Mouse (Mus musculus) intestine, embryonic 16.5 days (tissue): ENCODE results near the gene Pgf. TPM values are rescaled to one million over a fixed set of nuclear protein-coding genes. Genes with fewer than 3 reads are reported as not detected.

ENCODE experiments used
- ATAC-seq: fragments of 200-750 bp; cut with Nextera tagmentation; 2 replicates; pipeline ENCODE4 v1.8.0; 2017; ENCODE audit warnings: moderate TSS enrichment, moderate library complexity
- H3K27ac ChIP-seq: fragments of 300-500 bp; sonication (generic); 2 replicates; pipeline ENCODE4 v1.5.1; 2014; ENCODE audit warnings: mild to moderate bottlenecking, low read length
- H3K27me3 ChIP-seq: fragments of 300-500 bp; sonication (generic); replicated peaks from 2 replicates; pipeline ENCODE4 v1.6.1; 2014; ENCODE audit warnings: low read length, control low read depth, mixed read lengths; ENCODE audit not compliant: control insufficient read depth, insufficient read depth
- H3K36me3 ChIP-seq: fragments of 300-500 bp; sonication (generic); 2 replicates; pipeline ENCODE4 v1.6.1; 2014; ENCODE audit warnings: low read length, control low read depth; ENCODE audit not compliant: control insufficient read depth, insufficient read depth
- H3K4me1 ChIP-seq: fragments of 300-500 bp; sonication (generic); 2 replicates; pipeline ENCODE4 v1.6.1; 2014; ENCODE audit warnings: low read length, control low read depth, mixed read lengths; ENCODE audit not compliant: control insufficient read depth, insufficient read depth
- H3K4me2 ChIP-seq: fragments of 300-500 bp; sonication (generic); 2 replicates; pipeline ENCODE4 v1.6.1; 2014; ENCODE audit warnings: low read depth, low read length, control low read depth
- H3K4me3 ChIP-seq: fragments of 300-500 bp; sonication (generic); 2 replicates; pipeline ENCODE4 v1.5.1; 2014; ENCODE audit warnings: mild to moderate bottlenecking, low read length
- H3K9ac ChIP-seq: fragments of 300-500 bp; sonication (generic); 2 replicates; pipeline ENCODE4 v1.6.1; 2014; ENCODE audit warnings: low read depth, low read length
- H3K9me3 ChIP-seq: fragments of 300-500 bp; sonication (generic); 2 replicates; pipeline ENCODE4 v1.6.1; 2016; ENCODE audit warnings: low read length, control low read depth; ENCODE audit not compliant: control insufficient read depth
- WGBS: fragments of 180-500 bp; shearing (Covaris S2); extraction: QIAGEN DNeasy Blood & Tissue Kit; methylation state at CpG from one replicate; pipeline ENCODE4 v1.1.7; 2014; 5-methylcytosine and 5-hydroxymethylcytosine counted together
- polyA plus RNA-seq: library from polyadenylated mRNA; unstranded; fragments of >200 nt; fragmentation: Nextera tagmentation; extraction: Ambion mirVana; gene quantifications from 2 replicates; pipeline ENCODE4 v1.2.1, GENCODE M21; 2015

Pgf gene
- polyA plus RNA-seq, 1 experiment from 2014 or later = 12.4 TPM

- Histone ChIP-seq H3K4me2 (no peak overlapping the region), H3K27me3 (no peaks in the 10 kb centered on the region)
Observed at GRCm38 (mm10) chr12:85182345-85182643, 4.7 kb upstream of the Pgf start.

GRCm38 (mm10) chr12:85181475-85182344, 4.1 kb upstream of the Pgf start:
- Histone ChIP-seq H3K4me2 (no peak overlapping the region), H3K9me3 (no peaks in the 10 kb centered on the region), H3K36me3 (no peaks in the 10 kb centered on the region), H3K27ac (no peak overlapping the region), H3K4me3 (no peak overlapping the region), H3K4me1 (peaks cover 17% of the 10 kb centered on the region), H3K27me3 (no peaks in the 10 kb centered on the region), H3K9ac (no peak overlapping the region)
- no peak for ATAC-seq
- WGBS = 28% methylated on average over 17 of the region's 17 CpGs

More at GRCm38 (mm10) chr12:85182345-85182643, 4.7 kb upstream of the Pgf start:
- 21% methylated on average over 8 of the region's 8 CpGs for WGBS
- 0 out of 2 replicates have a peak, but pooled peaks have one; percentile 16 for ATAC-seq
- Histone ChIP-seq H3K9me3 (no peaks in the 10 kb centered on the region), H3K4me3 (no peak overlapping the region), H3K36me3 (no peaks in the 10 kb centered on the region), H3K9ac (no peak overlapping the region), H3K4me1 (peaks cover 12% of the 10 kb centered on the region), H3K27ac (no peak overlapping the region)

- ATAC-seq = no peak
- no peaks in the 10 kb centered on the region for H3K9me3 ChIP-seq
- H3K27me3 ChIP-seq = no peaks in the 10 kb centered on the region
- H3K9ac ChIP-seq = no peak overlapping the region
- H3K27ac ChIP-seq = no peak overlapping the region
- WGBS = 75% methylated on average over 2 of the region's 2 CpGs
- no peak overlapping the region for H3K4me2 ChIP-seq
- H3K4me1 ChIP-seq = peaks cover 43% of the 10 kb centered on the region
- H3K36me3 ChIP-seq = no peaks in the 10 kb centered on the region
- H3K4me3 ChIP-seq = no peak overlapping the region
Observed at GRCm38 (mm10) chr12:85178294-85178693, 704 bp upstream of the Pgf start.

- peak overlapping the region; percentile 35; the same call in 1 of the 2 replicates for H3K27ac ChIP-seq
Observed at GRCm38 (mm10) chr12:85176846-85177523, 605 bp downstream of the Pgf start.

GRCm38 (mm10) chr12:85175926-85176845, 1.4 kb downstream of the Pgf start:
- Histone ChIP-seq H3K4me2 (peak overlapping the region; percentile 88), H3K36me3 (no peaks in the 10 kb centered on the region), H3K4me3 (peak overlapping the region; percentile 50), H3K9ac (peak overlapping the region; percentile 66), H3K4me1 (peaks cover 41% of the 10 kb centered on the region), H3K27me3 (no peaks in the 10 kb centered on the region), H3K9me3 (no peaks in the 10 kb centered on the region), H3K27ac (peak overlapping the region; percentile 68)
- peak; percentile 65 for ATAC-seq
- 23% methylated on average over 11 of the region's 11 CpGs for WGBS

More at GRCm38 (mm10) chr12:85176846-85177523, 605 bp downstream of the Pgf start:
- WGBS = 3% methylated on average over 32 of the region's 32 CpGs
- Histone ChIP-seq H3K9me3 (no peaks in the 10 kb centered on the region), H3K4me1 (peaks cover 46% of the 10 kb centered on the region), H3K4me3 (peak overlapping the region; percentile 50), H3K27me3 (no peaks in the 10 kb centered on the region), H3K4me2 (peak overlapping the region; percentile 88), H3K9ac (peak overlapping the region; percentile 66), H3K36me3 (no peaks in the 10 kb centered on the region)
- peak; percentile 76 for ATAC-seq

GRCm38 (mm10) chr12:85175087-85175675, 2.4 kb downstream of the Pgf start:
- H3K4me1 ChIP-seq = peaks cover 41% of the 10 kb centered on the region
- peak overlapping the region; percentile 50 for H3K4me3 ChIP-seq
- H3K9ac ChIP-seq = peak overlapping the region; percentile 66
- H3K36me3 ChIP-seq = no peaks in the 10 kb centered on the region
- no peaks in the 10 kb centered on the region for H3K27me3 ChIP-seq
- H3K4me2 ChIP-seq = peak overlapping the region; percentile 88
- ATAC-seq = peak; percentile 25; the same call in 1 of the 2 replicates
- peak overlapping the region; percentile 68 for H3K27ac ChIP-seq
- 44% methylated on average over 16 of the region's 16 CpGs for WGBS
- H3K9me3 ChIP-seq = no peaks in the 10 kb centered on the region

- ATAC-seq = no peak
Observed at GRCm38 (mm10) chr12:85174016-85174415, 3.6 kb downstream of the Pgf start.

GRCm38 (mm10) chr12:85170948-85171307, 6.7 kb downstream of the Pgf start:
- Histone ChIP-seq H3K36me3 (no peaks in the 10 kb centered on the region), H3K27ac (no peak overlapping the region), H3K27me3 (no peaks in the 10 kb centered on the region), H3K4me1 (peaks cover 32% of the 10 kb centered on the region), H3K9ac (no peak overlapping the region), H3K9me3 (no peaks in the 10 kb centered on the region), H3K4me2 (no peak overlapping the region), H3K4me3 (no peak overlapping the region)
- 75% methylated on average over 3 of the region's 3 CpGs for WGBS
- ATAC-seq = no peak

More at GRCm38 (mm10) chr12:85174016-85174415, 3.6 kb downstream of the Pgf start:
- Histone ChIP-seq H3K27ac (no peak overlapping the region), H3K4me3 (no peak overlapping the region; the same call in 1 of the 2 replicates), H3K9ac (no peak overlapping the region; the same call in 1 of the 2 replicates), H3K36me3 (no peaks in the 10 kb centered on the region), H3K27me3 (no peaks in the 10 kb centered on the region), H3K4me1 (peaks cover 47% of the 10 kb centered on the region), H3K9me3 (no peaks in the 10 kb centered on the region), H3K4me2 (no peak overlapping the region)
- 59% methylated on average over 7 of the region's 7 CpGs for whole genome bisulfite sequencing
